In the genomic region with DNA sequence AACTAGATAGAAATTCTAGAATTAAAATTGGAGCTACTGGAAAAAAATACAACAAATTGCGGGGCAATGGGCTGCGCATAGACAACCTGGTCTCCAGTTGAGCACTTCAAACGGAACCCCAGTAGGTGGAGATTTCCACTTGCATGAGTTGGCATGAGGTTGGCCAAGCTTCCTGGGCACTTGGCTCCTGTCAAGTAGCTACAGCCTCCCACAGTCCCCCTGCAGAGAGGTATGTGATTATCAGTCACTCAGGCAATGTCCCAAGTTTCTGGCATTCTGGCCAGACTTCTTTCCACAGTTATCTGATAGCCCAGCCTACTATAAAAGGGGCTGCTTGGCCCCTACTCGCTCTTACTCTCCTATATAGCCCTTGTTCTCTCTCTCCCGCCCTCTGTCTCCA, we compare ENCODE assay signal across 12 mouse cellular contexts.
DNase-seq lines count a peak whose midpoint lies in the region.
"Had no signal": no experiment of that assay in that cellular context is flagged by ENCODE, and none has a peak within 500 bp of the region (broad histone marks: within the 10 kb centered on the region; RNA-seq: fewer than 3 reads in every experiment).

No protein-coding gene starts in this region.

- intact Hi-C loops in left cerebral cortex, postnatal 4 days (cut with DNase I) = no loop called here

- peak; percentile 53 to 77 for DNase-seq in cerebellum, postnatal 10 days
- DNase-seq in cerebellum, adult 9-11 months = no peak
- peak; percentile 36 to 54 for DNase-seq in cerebellum, postnatal 25 days
- DNase-seq in cerebellum, postnatal 4 days (ENCODE audit: low spot score in 2 of 2) = no peak
- DNase-seq in left cerebral cortex, postnatal 4 days = peak; percentile 1
- no peak for DNase-seq in left cerebral cortex, adult 9 months (ENCODE audit: low spot score in 2 of 2)
- DNase-seq in right cerebral cortex, postnatal 10 days (ENCODE audit: low spot score in 2 of 2) = no peak
- DNase-seq: adrenal gland, adult 2 months; adrenal gland, postnatal 10 days; adrenal gland, postnatal 25 days; cerebellum, adult 9-10 months; forebrain, postnatal 0 days had no signal

Comparison
In these comparisons a context has a peak if more than half of its experiments do, and no peak if none do; other contexts are left out.
1. DNase-seq: peak in cerebellum, postnatal 10 days (2 of 2), cerebellum, postnatal 25 days (2 of 2) and left cerebral cortex, postnatal 4 days (single experiment); none in cerebellum, adult 9-11 months (single experiment), cerebellum, postnatal 4 days (0 of 2), left cerebral cortex, adult 9 months (0 of 2) and right cerebral cortex, postnatal 10 days (0 of 2).